Mouse (Mus musculus): ENCODE results near the gene App. TPM values are rescaled to one million over a fixed set of nuclear protein-coding genes. Genes with fewer than 3 reads are reported as not detected.

Gene App
- polyA plus RNA-seq, 2 experiments: 11.9 to 16.9 TPM

DNA sequence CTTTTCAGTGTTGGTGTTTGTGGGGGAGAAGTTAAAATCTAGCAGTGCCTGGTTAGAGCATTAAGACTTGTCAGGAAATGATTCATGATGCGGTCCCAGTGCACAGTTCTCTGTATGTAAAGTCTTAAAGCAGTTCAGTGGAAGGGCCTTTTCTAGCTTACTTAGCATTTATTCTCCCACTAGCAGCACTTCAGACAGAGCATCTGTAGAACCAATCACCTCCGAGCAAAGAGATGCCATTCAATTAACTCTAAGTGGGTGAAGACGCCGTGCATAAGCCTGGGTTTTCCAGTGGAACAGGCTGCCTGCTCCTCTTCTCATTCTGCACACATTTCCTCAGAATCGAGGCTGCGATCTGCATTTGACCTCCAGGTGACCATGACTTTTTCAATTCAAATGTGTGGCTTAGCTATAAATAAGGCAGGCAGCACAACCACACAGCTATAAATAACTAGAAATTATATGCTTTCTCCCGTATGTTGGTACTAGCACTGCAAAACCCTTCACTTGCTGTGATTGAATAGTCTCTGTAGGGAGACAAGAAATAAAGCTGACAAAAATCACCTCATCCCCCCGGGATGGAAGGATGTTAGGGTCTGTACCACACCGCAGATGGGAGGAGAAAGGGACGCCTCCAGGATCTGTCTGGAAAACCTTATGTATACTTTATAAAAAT is 135.5 kb downstream of the App start:
- TF ChIP-seq EP300 (IDR thresholded peaks at IDR 0.05; ENCODE audit: low read depth): no peak
- TF ChIP-seq CTCF (IDR thresholded peaks at IDR 0.05; ENCODE audit: low read depth): no peak
- no peaks in the 10 kb centered on the region for H3K27me3 ChIP-seq (ENCODE audit: control insufficient read depth, insufficient read depth, low read length)

DNA sequence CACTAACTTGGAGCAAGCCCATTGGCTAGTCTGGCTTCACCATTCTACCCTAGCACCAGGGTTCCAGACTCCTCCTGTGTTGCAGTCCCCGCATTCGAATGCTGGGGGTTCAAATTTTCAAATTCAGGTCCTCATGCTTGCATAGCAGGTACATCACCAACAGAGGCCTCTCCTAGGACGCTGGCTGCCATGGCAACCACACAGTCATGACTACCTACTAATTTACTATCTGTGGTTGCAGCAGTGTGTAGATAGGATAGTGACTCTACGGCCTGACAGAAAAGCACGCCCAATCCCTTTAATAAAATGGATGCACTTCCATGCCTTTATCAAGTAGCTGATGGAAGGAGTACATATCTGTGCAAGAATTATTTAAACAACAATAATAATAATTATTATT is 137.8 kb downstream of the App start:
- H3K4me3 ChIP-seq (ENCODE audit: insufficient read depth in 1 of 2, low read depth in 2 of 2, low read length in 2 of 2): no peak overlapping the region
- H3K9me3 ChIP-seq (ENCODE audit: control insufficient read depth, low read length): no peaks in the 10 kb centered on the region
- H3K27ac ChIP-seq: no peak overlapping the region
- ATAC-seq (ENCODE audit: insufficient read depth): no peak
- H3K36me3 ChIP-seq (replicated peaks; ENCODE audit: control insufficient read depth, insufficient read depth, low read depth): no peaks in the 10 kb centered on the region
- no peak overlapping the region for H3K4me2 ChIP-seq (ENCODE audit: low read depth)
- H3K4me1 ChIP-seq (replicated peaks; ENCODE audit: control insufficient read depth in 2 of 2, insufficient read depth in 2 of 2, low read length in 1 of 2): no peaks in the 10 kb centered on the region
- no peak for DNase-seq (ENCODE audit: low read depth in 3 of 3, low spot score in 3 of 3)
- H3K9ac ChIP-seq (replicated peaks): no peak overlapping the region
- TF ChIP-seq EP300 (IDR thresholded peaks at IDR 0.05; ENCODE audit: low read depth) (no peak), CTCF (IDR thresholded peaks at IDR 0.05; ENCODE audit: low read depth) (no peak)
- H3K27me3 ChIP-seq (ENCODE audit: control insufficient read depth, insufficient read depth, low read length): no peaks in the 10 kb centered on the region
- 70% methylated on average over 5 of the region's 5 CpGs for WGBS (ENCODE audit: insufficient replicate concordance)

More for the DNA sequence above, 135.5 kb downstream of the App start:
- WGBS (ENCODE audit: insufficient replicate concordance): 70% methylated on average over 10 of the region's 10 CpGs
- Histone ChIP-seq H3K4me2 (ENCODE audit: low read depth) (no peak overlapping the region), H3K36me3 (replicated peaks; ENCODE audit: control insufficient read depth, insufficient read depth, low read depth) (no peaks in the 10 kb centered on the region), H3K9ac (replicated peaks) (no peak overlapping the region), H3K4me1 (replicated peaks; ENCODE audit: control insufficient read depth in 2 of 2, insufficient read depth in 2 of 2, low read length in 1 of 2) (no peaks in the 10 kb centered on the region), H3K9me3 (ENCODE audit: control insufficient read depth, low read length) (no peaks in the 10 kb centered on the region), H3K27ac (no peak overlapping the region), H3K4me3 (ENCODE audit: insufficient read depth in 1 of 2, low read depth in 2 of 2, low read length in 2 of 2) (no peak overlapping the region)
- ATAC-seq (ENCODE audit: insufficient read depth): no peak
- no peak for DNase-seq (ENCODE audit: low read depth in 3 of 3, low spot score in 3 of 3)

DNA sequence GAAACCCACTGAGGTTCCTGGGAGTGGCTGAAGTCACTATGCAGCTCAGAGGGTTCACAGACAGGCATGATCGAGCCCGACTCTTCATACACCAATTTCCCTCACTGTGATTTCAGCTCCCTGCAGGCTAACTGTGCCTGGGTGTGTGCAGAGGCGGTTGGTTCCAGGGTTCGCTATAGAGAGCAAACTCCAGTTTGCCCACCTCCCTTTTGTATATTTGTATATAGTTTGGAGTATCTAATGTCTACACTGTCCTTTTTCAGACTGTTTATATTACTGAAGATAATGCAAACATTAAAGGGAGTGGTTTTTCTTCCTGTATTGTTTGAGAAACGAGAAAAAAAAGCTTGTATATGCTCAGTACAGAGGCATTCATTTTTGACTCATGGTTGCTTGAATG is 139.8 kb downstream of the App start:
- H3K4me3 ChIP-seq (ENCODE audit: insufficient read depth in 1 of 2, low read depth in 2 of 2, low read length in 2 of 2): no peak overlapping the region
- no peak overlapping the region for H3K27ac ChIP-seq
- TF ChIP-seq CTCF (IDR thresholded peaks at IDR 0.05; ENCODE audit: low read depth) (no peak), EP300 (IDR thresholded peaks at IDR 0.05; ENCODE audit: low read depth) (no peak)
- no peak overlapping the region for H3K4me2 ChIP-seq (ENCODE audit: low read depth)
- no peak overlapping the region for H3K9ac ChIP-seq (replicated peaks)
- WGBS (ENCODE audit: insufficient replicate concordance): 56% methylated on average over 5 of the region's 5 CpGs
- H3K9me3 ChIP-seq (ENCODE audit: control insufficient read depth, low read length): no peaks in the 10 kb centered on the region
- ATAC-seq (ENCODE audit: insufficient read depth): no peak
- no peak for DNase-seq (ENCODE audit: low read depth in 3 of 3, low spot score in 3 of 3)
- H3K36me3 ChIP-seq (replicated peaks; ENCODE audit: control insufficient read depth, insufficient read depth, low read depth): no peaks in the 10 kb centered on the region
- no peaks in the 10 kb centered on the region for H3K4me1 ChIP-seq (replicated peaks; ENCODE audit: control insufficient read depth in 2 of 2, insufficient read depth in 2 of 2, low read length in 1 of 2)
- no peaks in the 10 kb centered on the region for H3K27me3 ChIP-seq (ENCODE audit: control insufficient read depth, insufficient read depth, low read length)

DNA sequence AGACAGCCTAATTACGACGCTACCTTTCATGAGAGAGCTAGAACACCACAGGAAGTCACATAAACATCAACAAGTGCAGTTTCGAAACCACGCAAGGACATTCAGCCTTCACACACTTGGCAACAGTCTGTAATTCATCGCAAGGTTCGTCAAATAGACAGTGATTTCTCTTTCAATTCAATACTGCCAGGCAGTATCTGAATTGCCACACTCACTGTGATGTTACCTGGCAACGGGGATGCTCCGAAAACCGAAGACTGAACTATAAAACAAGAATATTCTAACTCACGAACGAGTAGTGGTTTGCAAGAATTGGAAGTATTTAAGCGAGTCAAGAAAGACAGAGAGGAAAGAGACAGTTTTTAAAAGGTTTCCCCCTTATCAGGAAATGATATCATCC is 142.8 kb downstream of the App start:
- WGBS (ENCODE audit: insufficient replicate concordance): 75% methylated on average over 12 of the region's 12 CpGs
- no peaks in the 10 kb centered on the region for H3K4me1 ChIP-seq (replicated peaks; ENCODE audit: control insufficient read depth in 2 of 2, insufficient read depth in 2 of 2, low read length in 1 of 2)
- TF ChIP-seq EP300 (IDR thresholded peaks at IDR 0.05; ENCODE audit: low read depth) (no peak), CTCF (IDR thresholded peaks at IDR 0.05; ENCODE audit: low read depth) (no peak)

DNA sequence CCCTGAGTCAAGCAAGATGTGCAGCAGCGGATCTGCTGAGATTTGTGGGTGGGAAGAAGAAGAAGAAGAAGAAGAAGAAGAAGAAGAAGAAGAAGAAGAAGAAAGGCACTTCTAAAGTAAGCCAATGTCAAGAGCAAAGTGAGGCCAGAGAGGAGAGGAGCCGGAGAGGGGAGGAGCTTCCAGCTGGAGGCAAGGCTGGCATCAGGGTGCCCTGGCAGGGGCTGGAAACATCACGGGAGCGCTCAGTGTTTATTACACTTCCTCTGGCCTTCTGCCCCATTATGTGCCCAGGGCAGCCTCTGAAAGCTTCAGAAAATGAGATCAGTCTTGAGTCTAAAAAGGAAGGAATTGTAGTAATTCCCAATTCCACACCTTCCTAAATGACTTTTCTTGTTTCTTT is 145.2 kb downstream of the App start:
- Histone ChIP-seq H3K4me2 (ENCODE audit: low read depth) (no peak overlapping the region), H3K9me3 (ENCODE audit: control insufficient read depth, low read length) (no peaks in the 10 kb centered on the region), H3K4me3 (ENCODE audit: insufficient read depth in 1 of 2, low read depth in 2 of 2, low read length in 2 of 2) (no peak overlapping the region), H3K36me3 (replicated peaks; ENCODE audit: control insufficient read depth, insufficient read depth, low read depth) (no peaks in the 10 kb centered on the region), H3K9ac (replicated peaks) (no peak overlapping the region), H3K4me1 (replicated peaks; ENCODE audit: control insufficient read depth in 2 of 2, insufficient read depth in 2 of 2, low read length in 1 of 2) (no peaks in the 10 kb centered on the region), H3K27ac (no peak overlapping the region), H3K27me3 (ENCODE audit: control insufficient read depth, insufficient read depth, low read length) (no peaks in the 10 kb centered on the region)
- TF ChIP-seq EP300 (IDR thresholded peaks at IDR 0.05; ENCODE audit: low read depth) (no peak), CTCF (IDR thresholded peaks at IDR 0.05; ENCODE audit: low read depth) (no peak)
- ATAC-seq (ENCODE audit: insufficient read depth) (no peak), DNase-seq (ENCODE audit: low read depth in 3 of 3, low spot score in 3 of 3) (no peak)
- 67% methylated on average over 4 of the region's 4 CpGs for WGBS (ENCODE audit: insufficient replicate concordance)

More for the DNA sequence above, 142.8 kb downstream of the App start:
- Histone ChIP-seq H3K9me3 (ENCODE audit: control insufficient read depth, low read length) (no peaks in the 10 kb centered on the region), H3K27me3 (ENCODE audit: control insufficient read depth, insufficient read depth, low read length) (no peaks in the 10 kb centered on the region), H3K4me2 (ENCODE audit: low read depth) (no peak overlapping the region), H3K9ac (replicated peaks) (no peak overlapping the region), H3K36me3 (replicated peaks; ENCODE audit: control insufficient read depth, insufficient read depth, low read depth) (no peaks in the 10 kb centered on the region), H3K27ac (no peak overlapping the region), H3K4me3 (ENCODE audit: insufficient read depth in 1 of 2, low read depth in 2 of 2, low read length in 2 of 2) (no peak overlapping the region)
- no peak for DNase-seq (ENCODE audit: low read depth in 3 of 3, low spot score in 3 of 3)
- ATAC-seq (ENCODE audit: insufficient read depth): no peak
